In genomic region chr12:98910096-98910495, GRCm38 (mm10) we compare ENCODE assay signal across 20 mouse cellular contexts. TPM values are rescaled to one million over a fixed set of nuclear protein-coding genes. Genes with fewer than 3 reads are reported as not detected.
DNase-seq lines count a peak whose midpoint lies in the region; ATAC-seq and TF ChIP-seq lines count a peak whose summit lies in the region.
"Had no signal": no experiment of that assay in that cellular context is flagged by ENCODE, and none has a peak within 500 bp of the region (broad histone marks: within the 10 kb centered on the region; RNA-seq: fewer than 3 reads in every experiment).

No protein-coding gene starts in this region.

- no peak overlapping the region for H3K9ac ChIP-seq in heart, embryonic 11.5 days (ENCODE audit: low read depth, low read length)
- H3K9ac ChIP-seq in heart, embryonic 15.5 days: no peak overlapping the region
- no peak overlapping the region for H3K9ac ChIP-seq in heart, postnatal 0 days (replicated peaks; ENCODE audit: low read depth, low read length)
- H3K9ac ChIP-seq: embryonic facial prominence, embryonic 13.5 days; forebrain, embryonic 13.5 days; forebrain, postnatal 0 days; hindbrain, embryonic 13.5 days had no signal

- WGBS in heart, embryonic 11.5 days (ENCODE audit: insufficient replicate concordance): 61% methylated on average over 9 of the region's 9 CpGs
- WGBS in heart, embryonic 15.5 days: 41% methylated on average over 9 of the region's 9 CpGs
- WGBS in heart, postnatal 0 days: 28% methylated on average over 9 of the region's 9 CpGs

- H3K4me2 ChIP-seq in heart, embryonic 11.5 days: no peak overlapping the region
- no peak overlapping the region for H3K4me2 ChIP-seq in heart, embryonic 15.5 days
- peak overlapping the region; percentile 39 for H3K4me2 ChIP-seq in heart, postnatal 0 days (ENCODE audit: low read depth, low read length)
- H3K4me2 ChIP-seq: embryonic facial prominence, embryonic 13.5 days; forebrain, embryonic 13.5 days; hindbrain, embryonic 13.5 days had no signal

- intact Hi-C loops in heart, postnatal 36 days (cut with DNase I): no loop called here

- no peak for DNase-seq in heart, adult 8-10 months (ENCODE audit: low spot score)
- no peak for DNase-seq in heart, postnatal 36 days
- DNase-seq in heart, postnatal 0 days (ENCODE audit: low spot score): peak; percentile 60
- no peak for DNase-seq in kidney, adult 11 months
- no peak for DNase-seq in cerebellum, adult 18-20 months
- no peak for DNase-seq in testis, postnatal 14 days (ENCODE audit: low spot score)
- DNase-seq: adrenal gland, postnatal 10 days; cerebellum, adult 11-12 months; cerebellum, adult 9-11 months; cerebellum, postnatal 36 days; forebrain, postnatal 0 days; gastrocnemius, postnatal 14 days; kidney, adult 18-20 months had no signal

- no peak overlapping the region for H3K4me3 ChIP-seq in heart, embryonic 11.5 days (ENCODE audit: low read depth, low read length)
- H3K4me3 ChIP-seq in heart, embryonic 15.5 days: no peak overlapping the region
- no peak overlapping the region for H3K4me3 ChIP-seq in heart, postnatal 0 days (ENCODE audit: low read depth, low read length)
- H3K4me3 ChIP-seq: embryonic facial prominence, embryonic 13.5 days; forebrain, embryonic 13.5 days; hindbrain, embryonic 13.5 days had no signal

- no peaks in the 10 kb centered on the region for H3K9me3 ChIP-seq in heart, embryonic 11.5 days (replicated peaks; ENCODE audit: control insufficient read depth, low read length)
- H3K9me3 ChIP-seq in heart, embryonic 15.5 days (replicated peaks): no peaks in the 10 kb centered on the region
- H3K9me3 ChIP-seq in heart, postnatal 0 days (replicated peaks; ENCODE audit: control insufficient read depth, low read length): no peaks in the 10 kb centered on the region
- H3K9me3 ChIP-seq: embryonic facial prominence, embryonic 13.5 days; forebrain, embryonic 13.5 days; hindbrain, embryonic 13.5 days had no signal

- H3K27ac ChIP-seq in heart, embryonic 11.5 days (ENCODE audit: low read depth, low read length): 0 out of 2 replicates have a peak overlapping the region, but pooled peaks have one; percentile 22
- peak overlapping the region; percentile 86 for H3K27ac ChIP-seq in heart, embryonic 15.5 days
- peak overlapping the region; percentile 80 for H3K27ac ChIP-seq in heart, postnatal 0 days (ENCODE audit: low read depth)
- H3K27ac ChIP-seq: embryonic facial prominence, embryonic 13.5 days; forebrain, embryonic 13.5 days; hindbrain, embryonic 13.5 days; hindbrain, postnatal 0 days had no signal

- no peaks in the 10 kb centered on the region for H3K27me3 ChIP-seq in heart, embryonic 11.5 days (ENCODE audit: control insufficient read depth, insufficient read depth, low read length)
- no peaks in the 10 kb centered on the region for H3K27me3 ChIP-seq in heart, embryonic 15.5 days
- H3K27me3 ChIP-seq in heart, postnatal 0 days (ENCODE audit: control insufficient read depth, insufficient read depth, low read length): no peaks in the 10 kb centered on the region
- H3K27me3 ChIP-seq: CH12.LX; embryonic facial prominence, embryonic 13.5 days; forebrain, embryonic 13.5 days; hindbrain, embryonic 13.5 days had no signal

- no peak for TF ChIP-seq CTCF in heart, postnatal 0 days (IDR thresholded peaks at IDR 0.05; ENCODE audit: low read depth)

- H3K4me1 ChIP-seq in heart, embryonic 11.5 days (ENCODE audit: control insufficient read depth, insufficient read depth, low read length): no peaks in the 10 kb centered on the region
- peaks cover 7% of the 10 kb centered on the region; the same call in 1 of the 2 replicates for H3K4me1 ChIP-seq in heart, embryonic 15.5 days (replicated peaks)
- no peaks in the 10 kb centered on the region; the same call in none of the 2 replicates for H3K4me1 ChIP-seq in heart, postnatal 0 days (ENCODE audit: control insufficient read depth, insufficient read depth)
- H3K4me1 ChIP-seq: embryonic facial prominence, embryonic 13.5 days; forebrain, embryonic 13.5 days; hindbrain, embryonic 13.5 days had no signal

- no peaks in the 10 kb centered on the region for H3K36me3 ChIP-seq in heart, embryonic 11.5 days (ENCODE audit: control insufficient read depth, insufficient read depth, low read length)
- no peaks in the 10 kb centered on the region for H3K36me3 ChIP-seq in heart, embryonic 15.5 days
- no peaks in the 10 kb centered on the region for H3K36me3 ChIP-seq in heart, postnatal 0 days (replicated peaks; ENCODE audit: control insufficient read depth, insufficient read depth, low read length)
- H3K36me3 ChIP-seq: embryonic facial prominence, embryonic 13.5 days; hindbrain, embryonic 13.5 days had no signal

- no peak for ATAC-seq in heart, embryonic 11.5 days (replicated peaks; ENCODE audit: insufficient number of reproducible peaks, low FRiP score, low TSS enrichment)
- peak; percentile 60; the same call in 1 of the 2 replicates for ATAC-seq in heart, embryonic 15.5 days (replicated peaks; ENCODE audit: insufficient number of reproducible peaks, insufficient read depth, low FRiP score, low read depth)
- ATAC-seq in heart, postnatal 0 days (ENCODE audit: insufficient read depth, low read depth): peak; percentile 87
- ATAC-seq: forebrain, embryonic 13.5 days; forebrain, postnatal 0 days; hindbrain, postnatal 0 days had no signal

- no peak for TF ChIP-seq EP300 in heart, postnatal 0 days (IDR thresholded peaks at IDR 0.05; ENCODE audit: low read depth)

RNA-seq across cellular contexts. Expression of gene Eml5, which starts 8.8 kb away (rescaled TPM):
- polyA plus RNA-seq in heart, embryonic 11.5 days (2014; fragmentation: Nextera tagmentation; extraction: Ambion mirVana): 3.9 and 4.7 TPM in 2 replicates
- 1 to 10 TPM; 3.7 to 4.3 (median 4.0) TPM for total RNA-seq in heart, adult 8-10 months (2022)
- polyA plus RNA-seq in heart, embryonic 15.5 days (2015; fragmentation: Nextera tagmentation; extraction: Ambion mirVana): 4.8 and 6.9 TPM in 2 replicates
- total RNA-seq in heart, postnatal 36 days (2021): 1 to 10 TPM; 3.1 to 3.7 TPM
- 4.3 and 9.6 TPM in 2 replicates for total RNA-seq in heart, postnatal 0 days (2014; rRNA removed; ENCODE audit: low replicate concordance)
- polyA plus RNA-seq in heart, postnatal 0 days (2015; fragmentation: Nextera tagmentation; extraction: Ambion mirVana): 1.5 TPM in 2 replicates

RNA-seq across cellular contexts. Expression of gene Ttc8, which starts 10.3 kb away (rescaled TPM):
- 17.4 and 17.5 TPM in 2 replicates for polyA plus RNA-seq in heart, embryonic 11.5 days (2014; fragmentation: Nextera tagmentation; extraction: Ambion mirVana)
- 1 to 10 TPM; 4.1 to 7.3 (median 5.7) TPM for total RNA-seq in heart, adult 8-10 months (2022)
- 14.3 and 17.7 TPM in 2 replicates for polyA plus RNA-seq in heart, embryonic 15.5 days (2015; fragmentation: Nextera tagmentation; extraction: Ambion mirVana)
- 1 to 10 TPM; 5.4 TPM for total RNA-seq in heart, postnatal 36 days (2021)
- 9.7 and 18.7 TPM in 2 replicates for total RNA-seq in heart, postnatal 0 days (2014; rRNA removed; ENCODE audit: low replicate concordance)
- 8.4 and 8.5 TPM in 2 replicates for polyA plus RNA-seq in heart, postnatal 0 days (2015; fragmentation: Nextera tagmentation; extraction: Ambion mirVana)

Comparison
In these comparisons a context has a peak if more than half of its experiments do, and no peak if none do; other contexts are left out.
1. H3K27ac ChIP-seq: peak in every context shown above with its lines; median percentile 86 in heart, embryonic 15.5 days; 80 in heart, postnatal 0 days; 22 in heart, embryonic 11.5 days.